Mouse (Mus musculus) thymus, adult 2 months (tissue): ENCODE results near the gene Flt3. TPM values are rescaled to one million over a fixed set of nuclear protein-coding genes. Genes with fewer than 3 reads are reported as not detected.

Experiments used
- DNase-seq: peaks from one replicate; pipeline ENCODE4 v3.0.0; 2021
- H3K27ac ChIP-seq: fragments of 200-500 bp; 2 replicates; pipeline ENCODE4 v1.5.1; 2012; ENCODE audit warnings: low read length, control low read depth; ENCODE audit not compliant: control insufficient read depth, insufficient read depth
- H3K27me3 ChIP-seq: fragments of 200-500 bp; 2 replicates; pipeline ENCODE4 v1.6.1; 2012; ENCODE audit warnings: mild to moderate bottlenecking, low read length, moderate library complexity, mixed read lengths; ENCODE audit not compliant: control insufficient read depth, insufficient read depth
- H3K36me3 ChIP-seq: fragments of 200-500 bp; 2 replicates; pipeline ENCODE4 v1.6.1; 2012; ENCODE audit warnings: mild to moderate bottlenecking, low read length, moderate library complexity; ENCODE audit not compliant: control insufficient read depth, insufficient read depth
- H3K4me1 ChIP-seq: fragments of 200-500 bp; replicated peaks from 2 replicates; pipeline ENCODE4 v1.6.1; 2012; ENCODE audit warnings: low read length; ENCODE audit not compliant: control insufficient read depth, insufficient read depth
- H3K4me3 ChIP-seq: fragments of 200-500 bp; 2 replicates; pipeline ENCODE4 v1.5.1; 2012; ENCODE audit warnings: mild to moderate bottlenecking, low read length, control low read depth, moderate library complexity; ENCODE audit not compliant: control insufficient read depth, insufficient read depth
- CTCF ChIP-seq: fragments of 200-500 bp; IDR thresholded peaks from 2 replicates; pipeline ENCODE4 v1.5.1; 2012; ENCODE audit warnings: mild to moderate bottlenecking, control low read depth, low read length, moderate library complexity, borderline replicate concordance; ENCODE audit not compliant: control insufficient read depth, poor library complexity, insufficient read depth; ENCODE audit errors: extremely low read depth
- POLR2A ChIP-seq: fragments of 200-500 bp; IDR thresholded peaks from 2 replicates; pipeline ENCODE4 v1.6.1; 2012; ENCODE audit warnings: mild to moderate bottlenecking, low read length, control low read depth, moderate library complexity; ENCODE audit not compliant: control insufficient read depth, poor library complexity, insufficient read depth; ENCODE audit errors: extremely low read depth
- WGBS: fragments of 180-500 bp; shearing (Covaris S2); methylation state at CpG from one replicate; pipeline ENCODE4 v1.1.7; 2018; 5-methylcytosine and 5-hydroxymethylcytosine counted together
- polyA plus RNA-seq: library from polyadenylated mRNA; depleted of rRNA; stranded (reverse); fragments of >200 nt; gene quantifications from 2 replicates; pipeline ENCODE4 v1.2.3, GENCODE M21; 2012

Gene Flt3
- polyA plus RNA-seq, 1 experiment = 5.8 TPM

- TF ChIP-seq CTCF = no peak
- TF ChIP-seq POLR2A = no peak
- Histone ChIP-seq H3K4me3 (no peak overlapping the region), H3K27ac (no peak overlapping the region), H3K27me3 (peaks cover 38% of the 10 kb centered on the region), H3K36me3 (no peaks in the 10 kb centered on the region), H3K4me1 (no peaks in the 10 kb centered on the region)
- WGBS = 4% methylated on average over 58 of the region's 58 CpGs
- no peak for DNase-seq
These were observed 94.2 kb downstream of the Flt3 start for GRCm38 (mm10) chr5:147305856-147306637.

- H3K36me3 ChIP-seq = no peaks in the 10 kb centered on the region
- WGBS = 12% methylated on average over 16 of the region's 16 CpGs
- TF ChIP-seq CTCF (no peak), POLR2A (no peak)
- no peak overlapping the region for H3K27ac ChIP-seq
- no peak overlapping the region for H3K4me3 ChIP-seq
- no peaks in the 10 kb centered on the region for H3K4me1 ChIP-seq
- no peak for DNase-seq
- H3K27me3 ChIP-seq = peaks cover 41% of the 10 kb centered on the region
These were observed 95.1 kb downstream of the Flt3 start for GRCm38 (mm10) chr5:147305166-147305565.

GRCm38 (mm10) chr5:147304276-147305155 lies 95.8 kb downstream of the Flt3 start:
- Histone ChIP-seq H3K4me1 (no peaks in the 10 kb centered on the region), H3K4me3 (no peak overlapping the region), H3K36me3 (no peaks in the 10 kb centered on the region), H3K27me3 (peaks cover 47% of the 10 kb centered on the region), H3K27ac (no peak overlapping the region)
- WGBS = 5% methylated on average over 54 of the region's 54 CpGs
- TF ChIP-seq POLR2A (no peak), CTCF (no peak)
- DNase-seq = no peak

GRCm38 (mm10) chr5:147302746-147303400 lies 97.4 kb downstream of the Flt3 start:
- no peak overlapping the region for H3K27ac ChIP-seq
- no peak for TF ChIP-seq CTCF
- TF ChIP-seq POLR2A = no peak
- H3K4me3 ChIP-seq = no peak overlapping the region
- no peak for DNase-seq
- H3K36me3 ChIP-seq = no peaks in the 10 kb centered on the region
- no peaks in the 10 kb centered on the region for H3K4me1 ChIP-seq
- H3K27me3 ChIP-seq = peaks cover 49% of the 10 kb centered on the region
- WGBS = 16% methylated on average over 13 of the region's 13 CpGs

GRCm38 (mm10) chr5:147302141-147302540 lies 98.1 kb downstream of the Flt3 start:
- H3K27ac ChIP-seq = no peak overlapping the region
- no peaks in the 10 kb centered on the region for H3K4me1 ChIP-seq
- no peak for DNase-seq
- WGBS = 29% methylated on average over 8 of the region's 8 CpGs
- H3K36me3 ChIP-seq = no peaks in the 10 kb centered on the region
- H3K27me3 ChIP-seq = peaks cover 49% of the 10 kb centered on the region
- H3K4me3 ChIP-seq = no peak overlapping the region
- TF ChIP-seq POLR2A (no peak), CTCF (no peak)

- Histone ChIP-seq H3K27ac (no peak overlapping the region), H3K27me3 (peaks cover 45% of the 10 kb centered on the region), H3K4me3 (no peak overlapping the region), H3K4me1 (no peaks in the 10 kb centered on the region), H3K36me3 (no peaks in the 10 kb centered on the region)
- WGBS = 23% methylated on average over 10 of the region's 10 CpGs
- no peak for TF ChIP-seq CTCF
- no peak for TF ChIP-seq POLR2A
- no peak for DNase-seq
These were observed 98.6 kb downstream of the Flt3 start for GRCm38 (mm10) chr5:147301781-147302070.
